Mouse (Mus musculus): Measurements from ENCODE around the gene Ddhd1. TPM values are rescaled to one million over a fixed set of nuclear protein-coding genes. Genes with fewer than 3 reads are reported as not detected.

Ddhd1 gene
- polyA plus RNA-seq, 1 experiment from 2014 or later = 4.4 TPM

DNA sequence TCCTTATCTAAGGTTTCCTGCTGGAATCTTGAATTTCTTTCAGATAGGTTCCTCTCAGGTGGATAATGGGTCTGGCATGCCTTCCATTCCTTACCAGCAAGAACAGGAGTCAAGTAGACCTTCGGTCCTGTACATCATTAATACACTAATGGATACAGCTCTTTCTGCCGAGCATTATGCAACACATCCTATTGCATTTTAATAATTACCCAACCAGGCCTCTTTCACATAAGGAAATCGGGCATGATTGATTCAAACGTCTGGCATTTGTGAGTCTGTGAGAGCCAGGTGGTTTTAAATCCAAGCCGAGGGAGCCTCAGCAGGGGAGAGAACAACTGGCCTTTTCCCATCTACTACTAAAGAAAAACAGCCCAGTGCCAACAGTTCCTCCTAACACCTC lies 3.6 kb upstream of the Ddhd1 start:
- Histone ChIP-seq H3K27ac (replicated peaks) (no peak overlapping the region), H3K9me3 (ENCODE audit: control insufficient read depth, low read length) (no peaks in the 10 kb centered on the region), H3K9ac (ENCODE audit: low read length) (no peak overlapping the region), H3K4me1 (replicated peaks; ENCODE audit: control insufficient read depth, insufficient read depth) (peaks cover 2% of the 10 kb centered on the region; the same call in 1 of the 2 replicates), H3K27me3 (ENCODE audit: control insufficient read depth, insufficient read depth, low read length) (no peaks in the 10 kb centered on the region), H3K36me3 (ENCODE audit: control insufficient read depth, insufficient read depth, low read length) (no peaks in the 10 kb centered on the region), H3K4me2 (replicated peaks; ENCODE audit: low read depth) (no peak overlapping the region), H3K4me3 (ENCODE audit: low read depth, low read length) (no peak overlapping the region)
- TF ChIP-seq EP300 (optimal IDR thresholded peaks at IDR 0.05) = no peak
- TF ChIP-seq CTCF (IDR thresholded peaks at IDR 0.05; ENCODE audit: low read depth) = no peak
- no peak for DNase-seq (ENCODE audit: low spot score)
- 36% methylated on average over 5 of the region's 5 CpGs for WGBS
- no peak for ATAC-seq (ENCODE audit: low FRiP score, low TSS enrichment)

DNA sequence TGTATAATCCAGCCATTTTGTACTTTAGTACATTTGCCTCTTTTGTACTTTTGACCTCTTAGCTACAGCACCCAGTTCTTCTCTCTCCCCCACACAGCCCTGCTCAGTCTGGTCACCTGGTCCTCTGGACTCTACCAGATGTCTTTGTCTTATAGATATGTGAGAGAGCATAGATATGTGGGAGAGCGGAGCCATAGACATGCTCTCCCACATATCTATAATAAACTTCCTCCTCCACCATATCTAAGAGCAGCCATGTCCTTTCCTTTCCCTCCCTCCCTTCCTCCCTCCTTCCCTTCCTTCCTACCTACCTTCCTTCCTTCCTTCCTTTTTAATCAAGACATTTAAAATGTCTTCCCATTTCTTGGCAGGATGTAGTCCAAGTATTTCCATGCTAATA lies 2.4 kb upstream of the Ddhd1 start:
- TF ChIP-seq CTCF (IDR thresholded peaks at IDR 0.05; ENCODE audit: low read depth) (no peak), EP300 (optimal IDR thresholded peaks at IDR 0.05) (no peak)
- Histone ChIP-seq H3K27me3 (ENCODE audit: control insufficient read depth, insufficient read depth, low read length) (no peaks in the 10 kb centered on the region), H3K4me2 (replicated peaks; ENCODE audit: low read depth) (no peak overlapping the region), H3K27ac (replicated peaks) (no peak overlapping the region), H3K4me3 (ENCODE audit: low read depth, low read length) (no peak overlapping the region), H3K4me1 (replicated peaks; ENCODE audit: control insufficient read depth, insufficient read depth) (peaks cover 2% of the 10 kb centered on the region; the same call in 1 of the 2 replicates), H3K9me3 (ENCODE audit: control insufficient read depth, low read length) (no peaks in the 10 kb centered on the region), H3K36me3 (ENCODE audit: control insufficient read depth, insufficient read depth, low read length) (no peaks in the 10 kb centered on the region), H3K9ac (ENCODE audit: low read length) (no peak overlapping the region)
- DNase-seq (ENCODE audit: low spot score) = no peak
- WGBS = 84% methylated on average over 1 of the region's 1 CpGs
- ATAC-seq (ENCODE audit: low FRiP score, low TSS enrichment) = no peak

DNA sequence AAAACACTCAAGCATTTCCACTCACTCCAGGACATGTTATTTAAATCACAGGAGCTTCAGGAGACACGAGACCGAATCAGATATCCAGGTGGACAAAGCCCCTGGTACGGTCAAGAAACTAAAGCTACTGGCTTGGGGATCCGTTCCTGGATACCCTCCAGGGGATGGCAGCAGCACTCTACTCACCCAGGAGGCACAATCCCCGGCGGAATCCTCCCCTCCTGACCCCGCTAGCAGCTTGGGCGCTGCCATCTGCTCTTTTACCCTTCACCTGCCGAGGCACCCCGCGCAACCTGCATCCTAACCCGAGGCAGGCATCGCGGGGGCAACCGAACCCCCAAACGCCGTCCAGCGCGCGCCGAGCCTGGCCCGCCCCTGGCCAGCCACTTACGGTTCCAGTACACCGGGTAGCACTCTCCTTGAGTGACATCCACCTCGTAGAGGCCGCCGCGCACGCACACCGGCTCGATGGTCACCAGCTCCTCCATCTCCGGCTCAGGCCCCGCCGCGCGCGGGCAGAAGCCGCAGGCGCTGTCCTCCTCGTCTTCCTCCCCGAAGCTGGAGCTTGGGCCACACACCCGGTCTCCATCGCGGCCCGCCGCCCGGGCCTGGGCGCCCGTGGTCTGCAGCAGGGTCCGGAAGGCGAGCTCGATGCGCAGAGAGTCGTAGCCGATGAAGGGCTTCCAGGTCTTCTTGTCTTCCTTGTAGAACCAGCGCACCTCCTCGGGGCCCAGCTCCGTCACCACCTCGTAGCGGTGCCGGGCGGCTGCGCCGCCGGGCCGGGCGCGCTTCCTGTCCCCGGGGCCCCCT lies 907 bp downstream of the Ddhd1 start:
- WGBS = under 1% methylated on average over 64 of the region's 69 CpGs
- peaks cover 2% of the 10 kb centered on the region; the same call in 1 of the 2 replicates for H3K4me1 ChIP-seq (replicated peaks; ENCODE audit: control insufficient read depth, insufficient read depth)
- no peaks in the 10 kb centered on the region for H3K9me3 ChIP-seq (ENCODE audit: control insufficient read depth, low read length)
- H3K9ac ChIP-seq (ENCODE audit: low read length) = peak overlapping the region; percentile 86
- ATAC-seq (ENCODE audit: low FRiP score, low TSS enrichment) (peak; percentile 22), DNase-seq (ENCODE audit: low spot score) (peak; percentile 53)
- TF ChIP-seq CTCF (IDR thresholded peaks at IDR 0.05; ENCODE audit: low read depth) (peak; percentile 48), EP300 (optimal IDR thresholded peaks at IDR 0.05) (no peak)
- no peaks in the 10 kb centered on the region for H3K36me3 ChIP-seq (ENCODE audit: control insufficient read depth, insufficient read depth, low read length)
- no peaks in the 10 kb centered on the region for H3K27me3 ChIP-seq (ENCODE audit: control insufficient read depth, insufficient read depth, low read length)
- peak overlapping the region; percentile 98 for H3K4me2 ChIP-seq (replicated peaks; ENCODE audit: low read depth)
- H3K27ac ChIP-seq (replicated peaks) = peak overlapping the region; percentile 95
- peak overlapping the region; percentile 77 for H3K4me3 ChIP-seq (ENCODE audit: low read depth, low read length)

DNA sequence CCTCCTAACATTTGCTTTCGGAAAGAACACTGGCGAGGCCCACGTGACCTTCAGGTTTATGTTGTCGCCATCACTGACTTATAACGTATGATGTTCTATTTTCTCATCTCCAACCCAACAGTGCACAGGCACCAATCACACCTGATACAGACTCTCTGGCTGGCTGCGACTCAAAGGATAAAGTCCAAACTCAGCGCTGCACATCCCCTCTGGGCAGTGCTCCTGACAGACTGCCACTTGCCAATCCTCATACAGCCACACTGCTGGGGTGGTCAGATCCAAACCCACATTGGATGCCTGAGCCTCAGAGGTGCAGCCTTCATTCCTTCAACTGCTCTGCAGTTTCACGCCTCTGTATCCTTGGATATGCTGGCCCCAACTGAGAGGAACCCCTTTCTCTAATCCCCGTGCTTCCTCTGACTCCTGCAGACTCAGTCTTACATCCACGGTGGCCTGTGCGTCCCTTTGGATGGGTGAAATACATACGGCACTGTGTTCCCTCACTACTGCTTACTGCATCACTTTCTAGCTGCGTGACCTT lies 3.0 kb downstream of the Ddhd1 start:
- Histone ChIP-seq H3K27me3 (ENCODE audit: control insufficient read depth, insufficient read depth, low read length) (no peaks in the 10 kb centered on the region), H3K4me2 (replicated peaks; ENCODE audit: low read depth) (no peak overlapping the region), H3K4me3 (ENCODE audit: low read depth, low read length) (no peak overlapping the region), H3K9ac (ENCODE audit: low read length) (no peak overlapping the region), H3K9me3 (ENCODE audit: control insufficient read depth, low read length) (no peaks in the 10 kb centered on the region), H3K36me3 (ENCODE audit: control insufficient read depth, insufficient read depth, low read length) (no peaks in the 10 kb centered on the region), H3K27ac (replicated peaks) (no peak overlapping the region), H3K4me1 (replicated peaks; ENCODE audit: control insufficient read depth, insufficient read depth) (peaks cover 2% of the 10 kb centered on the region; the same call in 1 of the 2 replicates)
- no peak for DNase-seq (ENCODE audit: low spot score)
- ATAC-seq (ENCODE audit: low FRiP score, low TSS enrichment) = no peak
- WGBS = 83% methylated on average over 13 of the region's 13 CpGs
- TF ChIP-seq EP300 (optimal IDR thresholded peaks at IDR 0.05) = no peak
- TF ChIP-seq CTCF (IDR thresholded peaks at IDR 0.05; ENCODE audit: low read depth) = no peak

DNA sequence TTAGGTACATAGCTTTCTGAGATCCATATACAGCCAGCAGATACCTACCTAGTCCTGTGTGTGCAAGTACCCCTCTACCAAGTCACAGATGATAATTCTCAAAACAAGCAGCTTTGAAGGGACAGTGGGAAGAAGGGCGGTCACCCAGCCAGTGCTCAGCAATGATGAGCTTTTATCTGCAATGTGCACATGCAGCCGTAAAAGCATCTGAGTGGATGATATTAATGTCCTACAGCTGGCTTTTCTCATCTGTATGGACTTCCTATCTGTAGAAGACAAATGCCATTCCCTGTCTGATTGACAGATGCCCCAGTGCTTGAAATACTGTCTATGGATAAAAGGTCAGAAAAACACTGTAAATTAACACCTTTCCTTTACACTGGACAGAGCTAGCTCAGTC lies 4.2 kb downstream of the Ddhd1 start:
- no peak for TF ChIP-seq CTCF (IDR thresholded peaks at IDR 0.05; ENCODE audit: low read depth)
- TF ChIP-seq EP300 (optimal IDR thresholded peaks at IDR 0.05) = no peak
- ATAC-seq (ENCODE audit: low FRiP score, low TSS enrichment) = no peak
- no peak overlapping the region for H3K27ac ChIP-seq (replicated peaks)
- H3K36me3 ChIP-seq (ENCODE audit: control insufficient read depth, insufficient read depth, low read length) = no peaks in the 10 kb centered on the region
- H3K4me1 ChIP-seq (replicated peaks; ENCODE audit: control insufficient read depth, insufficient read depth) = peaks cover 2% of the 10 kb centered on the region; the same call in 1 of the 2 replicates
- H3K4me3 ChIP-seq (ENCODE audit: low read depth, low read length) = no peak overlapping the region
- H3K9me3 ChIP-seq (ENCODE audit: control insufficient read depth, low read length) = no peaks in the 10 kb centered on the region
- H3K27me3 ChIP-seq (ENCODE audit: control insufficient read depth, insufficient read depth, low read length) = no peaks in the 10 kb centered on the region
- H3K9ac ChIP-seq (ENCODE audit: low read length) = no peak overlapping the region
- no peak for DNase-seq (ENCODE audit: low spot score)
- 81% methylated on average over 2 of the region's 2 CpGs for WGBS
- no peak overlapping the region for H3K4me2 ChIP-seq (replicated peaks; ENCODE audit: low read depth)

Data from stomach, postnatal 0 days (tissue).